Mouse (Mus musculus): ENCODE measurements around the gene Zfp365.

Gene Zfp365

GRCm38 (mm10) chr10:67852411-67852810, 60.1 kb downstream of the Zfp365 start:
- peak; percentile 31 for DNase-seq (ENCODE audit: extremely low read depth, insufficient read length, low spot score)

- no peak for DNase-seq (ENCODE audit: extremely low read depth, insufficient read length, low spot score)
Observed at GRCm38 (mm10) chr10:67851079-67851478, 61.4 kb downstream of the Zfp365 start.

- DNase-seq (ENCODE audit: extremely low read depth, insufficient read length, low spot score): peak; percentile 75
Observed at GRCm38 (mm10) chr10:67846016-67846650, 66.3 kb downstream of the Zfp365 start.

DNA sequence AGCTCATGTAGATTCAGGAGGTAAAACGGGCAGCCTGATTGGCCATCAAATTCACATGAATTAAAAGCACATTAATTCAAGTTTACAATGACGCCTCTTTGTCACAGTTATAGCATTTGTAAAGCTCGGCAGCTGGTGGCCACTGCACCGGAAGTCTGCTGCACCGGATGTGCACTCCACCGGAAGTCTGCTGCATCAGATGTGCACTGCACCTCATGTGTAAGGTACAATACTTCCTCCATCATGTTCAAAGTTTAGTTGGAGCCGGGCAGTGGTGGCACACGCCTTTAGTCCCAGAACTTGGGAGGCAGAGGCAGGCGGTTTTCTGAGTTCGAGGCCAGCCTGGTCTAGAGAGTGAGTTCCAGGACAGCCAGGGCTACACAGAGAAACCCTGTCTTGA, 70.9 kb downstream of the Zfp365 start:
- no peak for DNase-seq (ENCODE audit: extremely low read depth, insufficient read length, low spot score)

- DNase-seq (ENCODE audit: extremely low read depth, insufficient read length, low spot score): no peak
Observed at GRCm38 (mm10) chr10:67840735-67841134, 71.7 kb downstream of the Zfp365 start.

GRCm38 (mm10) chr10:67839156-67839555, 73.3 kb downstream of the Zfp365 start:
- DNase-seq (ENCODE audit: extremely low read depth, insufficient read length, low spot score): no peak

GRCm38 (mm10) chr10:67836426-67836825, 76.0 kb downstream of the Zfp365 start:
- DNase-seq (ENCODE audit: extremely low read depth, insufficient read length, low spot score): no peak

Measured in 3134 (cell line).